Mouse (Mus musculus) heart, embryonic 15.5 days (tissue): ENCODE data around the gene Ap1ar. TPM values are rescaled to one million over a fixed set of nuclear protein-coding genes. Genes with fewer than 3 reads are reported as not detected.

Experiments
- ATAC-seq: fragments of 200-750 bp; cut with Nextera tagmentation; replicated peaks from 2 replicates; pipeline ENCODE4 v1.8.0; 2017; ENCODE audit warnings: low read depth, moderate TSS enrichment; ENCODE audit not compliant: insufficient number of reproducible peaks, insufficient read depth, low FRiP score
- H3K27ac ChIP-seq: fragments of 300-500 bp; sonication (generic); 2 replicates; pipeline ENCODE4 v1.5.1; 2015; ENCODE audit warnings: mild to moderate bottlenecking, inconsistent platforms
- H3K27me3 ChIP-seq: fragments of 300-500 bp; sonication (generic); 2 replicates; pipeline ENCODE4 v1.6.1; 2015; ENCODE audit warnings: inconsistent platforms
- H3K36me3 ChIP-seq: fragments of 300-500 bp; sonication (generic); 2 replicates; pipeline ENCODE4 v1.6.1; 2015; ENCODE audit warnings: mild to moderate bottlenecking, inconsistent platforms
- H3K4me1 ChIP-seq: fragments of 300-500 bp; sonication (generic); replicated peaks from 2 replicates; pipeline ENCODE4 v1.6.1; 2015; ENCODE audit warnings: inconsistent platforms
- H3K4me2 ChIP-seq: fragments of 300-500 bp; sonication (generic); 2 replicates; pipeline ENCODE4 v1.6.1; 2015; ENCODE audit warnings: inconsistent platforms, mild to moderate bottlenecking, moderate library complexity
- H3K4me3 ChIP-seq: fragments of 300-500 bp; sonication (generic); 2 replicates; pipeline ENCODE4 v1.5.1; 2015; ENCODE audit warnings: mild to moderate bottlenecking, inconsistent platforms
- H3K9ac ChIP-seq: fragments of 300-500 bp; sonication (generic); 2 replicates; pipeline ENCODE4 v1.6.1; 2015; ENCODE audit warnings: mild to moderate bottlenecking, inconsistent platforms
- H3K9me3 ChIP-seq: fragments of 300-500 bp; sonication (generic); replicated peaks from 2 replicates; pipeline ENCODE4 v1.6.1; 2016; ENCODE audit warnings: inconsistent platforms
- WGBS: fragments of 180-500 bp; shearing (Covaris S2); methylation state at CpG from one replicate; pipeline ENCODE4 v1.1.7; 2015; ENCODE audit warnings: mixed read lengths; 5-methylcytosine and 5-hydroxymethylcytosine counted together
- polyA plus RNA-seq: library from polyadenylated mRNA; unstranded; fragments of >200 nt; fragmentation: Nextera tagmentation; extraction: Ambion mirVana; gene quantifications from 2 replicates; pipeline ENCODE4 v1.2.1, GENCODE M21; 2015

Ap1ar gene
- 21.7 and 30.7 TPM in 2 replicates for polyA plus RNA-seq

DNA sequence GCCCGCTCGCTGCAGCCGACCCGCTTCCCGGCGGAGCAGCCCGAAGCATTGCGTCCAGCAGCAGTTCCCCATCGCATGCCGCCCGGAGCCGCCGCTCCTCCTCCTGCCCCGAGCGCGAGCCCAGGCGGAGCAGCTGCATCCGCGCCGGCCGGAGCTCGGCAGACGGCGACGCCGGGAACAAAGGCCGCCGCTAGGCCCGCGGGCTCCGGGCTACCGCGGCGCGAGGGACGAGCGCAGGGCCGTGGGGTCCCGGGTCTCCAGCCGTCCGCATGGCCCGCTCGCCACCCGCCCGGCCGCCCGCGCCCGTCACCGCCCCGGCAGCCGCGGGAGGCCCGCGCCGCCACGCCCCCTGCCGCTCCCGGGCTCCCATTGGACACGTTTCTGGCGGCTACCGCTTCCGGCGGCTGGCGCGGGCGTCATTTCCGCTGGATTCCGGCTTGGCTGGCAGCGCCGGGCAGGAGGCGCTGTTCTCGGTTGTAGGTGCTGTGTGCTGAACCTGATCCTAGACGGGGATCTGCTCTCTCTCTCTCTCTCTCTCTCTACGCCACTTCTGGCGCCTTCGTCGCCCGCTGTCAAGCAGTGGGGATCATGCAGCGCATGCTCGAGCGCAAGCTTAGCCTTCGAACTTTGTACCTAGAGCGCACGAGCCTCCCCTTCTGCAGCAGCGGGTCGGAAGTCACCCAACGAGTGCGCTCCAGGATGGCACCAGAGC lies at the start of gene Ap1ar:
TSS of gene Ap1ar (minus strand) at position 370 of the 712 bp plus-strand sequence.
- Histone ChIP-seq H3K4me1 (peaks cover 13% of the 10 kb centered on the region), H3K36me3 (no peaks in the 10 kb centered on the region), H3K4me3 (peak within 1 kb of the TSS; percentile 97), H3K9me3 (no peaks in the 10 kb centered on the region), H3K4me2 (peak within 1 kb of the TSS; percentile 88), H3K27ac (peak within 1 kb of the TSS; percentile 97), H3K9ac (peak within 1 kb of the TSS; percentile 88), H3K27me3 (peaks cover 4% of the 10 kb centered on the region; the same call in 1 of the 2 replicates)
- ATAC-seq: peak; percentile 94
- WGBS: under 1% methylated on average over 87 of the region's 89 CpGs

DNA sequence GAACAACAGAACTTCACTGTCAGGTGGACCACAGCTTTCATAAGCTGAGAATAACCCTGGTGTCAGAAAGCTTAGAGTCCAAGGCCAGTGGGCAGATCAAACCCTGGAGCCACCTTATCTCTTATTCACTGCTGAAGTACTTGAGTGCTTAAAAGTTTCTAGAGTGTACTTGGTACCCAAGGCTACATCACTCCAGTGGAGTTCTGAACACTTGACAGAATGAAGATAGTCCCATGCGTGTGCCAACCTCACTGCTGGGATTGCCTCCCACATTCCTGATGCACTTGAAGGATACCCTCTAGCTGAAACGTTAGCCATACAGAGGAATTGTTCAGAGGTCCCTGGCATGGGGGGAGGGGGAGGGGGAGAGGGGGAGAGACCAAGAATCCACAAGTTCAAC lies 44.4 kb upstream of the Ap1ar start:
- H3K36me3 ChIP-seq: no peaks in the 10 kb centered on the region
- no peak overlapping the region for H3K9ac ChIP-seq
- no peaks in the 10 kb centered on the region for H3K9me3 ChIP-seq
- peaks cover 7% of the 10 kb centered on the region for H3K4me1 ChIP-seq
- no peak overlapping the region for H3K27ac ChIP-seq
- no peaks in the 10 kb centered on the region for H3K27me3 ChIP-seq
- H3K4me2 ChIP-seq: no peak overlapping the region
- H3K4me3 ChIP-seq: no peak overlapping the region
- no peak for ATAC-seq
- 35% methylated on average over 2 of the region's 2 CpGs for WGBS

- H3K27ac ChIP-seq: no peak overlapping the region
- H3K4me2 ChIP-seq: no peak overlapping the region
- WGBS: 86% methylated on average over 3 of the region's 3 CpGs
- H3K9ac ChIP-seq: no peak overlapping the region
- H3K4me1 ChIP-seq: peaks cover 7% of the 10 kb centered on the region
- no peak overlapping the region for H3K4me3 ChIP-seq
- no peaks in the 10 kb centered on the region for H3K36me3 ChIP-seq
- no peaks in the 10 kb centered on the region for H3K27me3 ChIP-seq
- no peaks in the 10 kb centered on the region for H3K9me3 ChIP-seq
- no peak for ATAC-seq
These were observed 42.6 kb upstream of the Ap1ar start for GRCm38 (mm10) chr3:127879968-127880367.

DNA sequence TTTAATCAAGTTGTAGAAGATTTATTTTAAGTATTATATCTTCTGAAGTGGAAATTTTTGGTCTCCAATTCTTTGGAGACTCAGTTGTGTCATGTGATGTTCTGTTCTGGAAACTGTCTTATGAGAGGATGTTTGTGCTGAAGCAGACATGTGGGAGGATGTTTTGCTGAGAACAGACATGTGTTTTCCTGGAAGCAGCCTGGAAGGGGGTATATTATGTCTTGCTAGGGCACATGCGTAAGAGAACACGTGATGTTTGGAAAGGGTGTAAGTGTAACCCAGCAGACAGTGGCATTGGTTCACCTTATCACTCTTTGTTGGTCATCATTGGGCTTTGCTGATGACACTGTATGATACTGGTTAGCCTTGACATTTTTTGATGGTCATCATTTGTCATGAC lies 38.2 kb upstream of the Ap1ar start:
- H3K27me3 ChIP-seq: no peaks in the 10 kb centered on the region
- 90% methylated on average over 2 of the region's 2 CpGs for whole genome bisulfite sequencing
- ATAC-seq: no peak

GRCm38 (mm10) chr3:127875059-127875458 lies 37.7 kb upstream of the Ap1ar start:
- Histone ChIP-seq H3K4me2 (no peak overlapping the region), H3K9me3 (no peaks in the 10 kb centered on the region), H3K27me3 (no peaks in the 10 kb centered on the region), H3K27ac (no peak overlapping the region), H3K4me1 (no peaks in the 10 kb centered on the region), H3K4me3 (no peak overlapping the region), H3K36me3 (no peaks in the 10 kb centered on the region), H3K9ac (no peak overlapping the region)
- WGBS: 81% methylated on average over 7 of the region's 7 CpGs
- ATAC-seq: no peak

More for the DNA sequence above, 38.2 kb upstream of the Ap1ar start:
- H3K27ac ChIP-seq: no peak overlapping the region
- H3K36me3 ChIP-seq: no peaks in the 10 kb centered on the region
- H3K4me1 ChIP-seq: no peaks in the 10 kb centered on the region
- H3K4me3 ChIP-seq: no peak overlapping the region
- no peak overlapping the region for H3K4me2 ChIP-seq
- no peak overlapping the region for H3K9ac ChIP-seq
- H3K9me3 ChIP-seq: no peaks in the 10 kb centered on the region

DNA sequence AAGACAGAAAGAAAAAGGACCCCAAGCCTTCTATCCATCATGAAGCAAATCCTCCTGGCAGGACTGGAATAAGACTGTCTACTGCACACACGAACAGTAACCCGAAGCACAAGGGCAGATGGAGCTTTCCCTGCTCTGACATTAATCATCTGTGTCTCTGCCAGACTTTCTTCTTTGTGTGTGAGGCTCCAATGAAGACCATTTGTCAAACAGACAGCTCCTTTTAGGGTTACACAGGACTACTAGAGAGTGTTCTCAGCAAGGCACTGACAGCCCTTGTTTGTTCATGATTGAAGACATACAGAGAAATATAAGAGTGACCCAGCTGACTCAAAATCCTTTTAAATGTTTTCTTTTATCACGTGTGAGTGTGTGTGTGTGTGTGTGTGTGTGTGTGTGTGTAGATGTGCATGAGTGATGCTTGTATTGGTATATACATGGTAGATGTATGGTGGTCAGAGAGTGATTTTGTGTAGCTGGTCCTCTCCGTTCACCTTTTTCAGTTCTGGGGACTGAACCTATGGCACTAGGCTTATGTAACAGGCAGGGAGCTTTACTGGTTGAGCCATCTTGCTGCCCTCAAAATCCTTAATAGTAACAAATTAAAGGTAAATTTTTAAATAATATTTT lies 37.0 kb upstream of the Ap1ar start:
- H3K36me3 ChIP-seq: no peaks in the 10 kb centered on the region
- H3K4me1 ChIP-seq: no peaks in the 10 kb centered on the region
- WGBS: 39% methylated on average over 4 of the region's 4 CpGs
- no peaks in the 10 kb centered on the region for H3K9me3 ChIP-seq
- no peaks in the 10 kb centered on the region for H3K27me3 ChIP-seq
- H3K9ac ChIP-seq: no peak overlapping the region
- ATAC-seq: no peak
- H3K4me3 ChIP-seq: no peak overlapping the region
- no peak overlapping the region for H3K4me2 ChIP-seq
- no peak overlapping the region for H3K27ac ChIP-seq

DNA sequence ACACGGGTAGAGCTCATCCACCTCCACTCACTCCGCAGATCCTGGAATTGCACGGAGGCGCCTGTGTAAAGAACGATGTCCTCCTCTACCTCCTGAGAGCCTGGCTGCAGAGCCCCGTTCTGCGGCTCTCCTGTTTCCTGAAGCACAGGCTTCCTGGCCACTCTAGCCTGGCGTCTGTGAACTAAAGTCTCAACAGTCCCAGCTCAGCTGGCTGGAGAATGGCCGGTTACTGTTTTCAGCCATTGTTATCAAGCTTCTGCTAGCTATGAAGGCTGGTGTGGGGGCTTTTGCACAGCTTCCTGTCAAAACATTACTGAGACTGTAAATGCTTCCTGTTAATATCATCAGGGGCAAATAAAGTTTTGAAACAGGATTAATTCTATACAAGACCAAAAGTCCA lies 34.3 kb upstream of the Ap1ar start:
- Histone ChIP-seq H3K36me3 (no peaks in the 10 kb centered on the region), H3K27ac (peak overlapping the region; percentile 35; the same call in 1 of the 2 replicates), H3K4me2 (no peak overlapping the region), H3K4me3 (no peak overlapping the region), H3K9ac (no peak overlapping the region), H3K9me3 (no peaks in the 10 kb centered on the region), H3K27me3 (no peaks in the 10 kb centered on the region), H3K4me1 (no peaks in the 10 kb centered on the region)
- ATAC-seq: peak; percentile 50; the same call in 1 of the 2 replicates
- 56% methylated on average over 9 of the region's 9 CpGs for WGBS

DNA sequence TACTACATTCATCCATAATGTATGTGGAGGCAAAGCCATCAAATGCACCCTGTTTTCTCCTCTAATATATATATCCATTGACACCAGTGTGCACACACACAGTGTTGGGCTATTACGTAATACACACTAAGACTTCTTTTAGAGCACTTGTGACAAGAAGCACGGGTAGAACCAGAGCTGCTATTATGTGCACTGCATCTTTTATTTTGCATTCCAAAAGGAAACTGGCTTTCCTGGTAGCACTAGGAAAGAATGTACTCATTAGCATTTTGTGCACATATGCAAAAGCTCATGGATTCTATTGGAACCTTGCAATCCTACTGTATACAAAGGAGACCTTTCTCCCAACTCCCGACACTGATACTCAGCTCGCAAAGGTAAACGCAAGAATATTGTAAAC lies 31.6 kb upstream of the Ap1ar start:
- Histone ChIP-seq H3K36me3 (no peaks in the 10 kb centered on the region), H3K4me1 (peaks cover 5% of the 10 kb centered on the region; the same call in 1 of the 2 replicates), H3K9ac (no peak overlapping the region), H3K4me2 (no peak overlapping the region), H3K9me3 (no peaks in the 10 kb centered on the region), H3K27me3 (no peaks in the 10 kb centered on the region), H3K4me3 (no peak overlapping the region), H3K27ac (no peak overlapping the region)
- WGBS: 87% methylated on average over 5 of the region's 5 CpGs
- no peak for ATAC-seq

- no peak overlapping the region for H3K9ac ChIP-seq
- no peak overlapping the region for H3K4me3 ChIP-seq
- no peak for ATAC-seq
- H3K27ac ChIP-seq: no peak overlapping the region
- H3K4me2 ChIP-seq: no peak overlapping the region
- no peaks in the 10 kb centered on the region for H3K27me3 ChIP-seq
- no peaks in the 10 kb centered on the region for H3K36me3 ChIP-seq
- H3K9me3 ChIP-seq: no peaks in the 10 kb centered on the region
- H3K4me1 ChIP-seq: peaks cover 10% of the 10 kb centered on the region; the same call in 1 of the 2 replicates
- WGBS: 79% methylated on average over 9 of the region's 9 CpGs
These were observed 30.9 kb upstream of the Ap1ar start for GRCm38 (mm10) chr3:127868046-127868758.

GRCm38 (mm10) chr3:127864242-127864641 lies 26.9 kb upstream of the Ap1ar start:
- no peak overlapping the region for H3K27ac ChIP-seq
- H3K4me3 ChIP-seq: no peak overlapping the region
- no peaks in the 10 kb centered on the region for H3K36me3 ChIP-seq
- peaks cover 11% of the 10 kb centered on the region; the same call in 1 of the 2 replicates for H3K4me1 ChIP-seq
- no peaks in the 10 kb centered on the region for H3K27me3 ChIP-seq
- no peak for ATAC-seq
- no peak overlapping the region for H3K4me2 ChIP-seq
- H3K9ac ChIP-seq: no peak overlapping the region
- no peaks in the 10 kb centered on the region for H3K9me3 ChIP-seq
- 26% methylated on average over 2 of the region's 2 CpGs for WGBS

DNA sequence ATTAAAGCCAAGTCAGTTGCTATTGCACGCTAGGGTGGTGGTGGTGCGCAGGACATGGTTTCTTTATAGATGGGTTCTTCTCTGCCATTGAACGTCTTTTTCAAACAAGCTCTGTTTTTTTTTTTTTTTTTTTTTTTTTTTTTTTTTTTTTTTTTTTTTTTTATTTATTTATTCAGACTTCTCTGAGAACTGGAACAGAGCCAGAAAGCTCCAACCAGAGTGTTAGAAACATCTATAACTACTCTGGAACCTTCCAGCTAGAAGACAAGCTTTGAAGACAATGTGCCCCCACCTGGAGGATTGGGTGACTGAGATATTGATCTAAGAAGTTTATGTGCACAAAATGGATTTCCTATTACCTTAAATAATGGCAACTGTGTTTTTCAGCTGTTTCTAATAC lies 26.2 kb upstream of the Ap1ar start:
- peaks cover 11% of the 10 kb centered on the region; the same call in 1 of the 2 replicates for H3K4me1 ChIP-seq
- H3K27ac ChIP-seq: no peak overlapping the region
- no peaks in the 10 kb centered on the region for H3K27me3 ChIP-seq
- H3K4me2 ChIP-seq: no peak overlapping the region
- H3K36me3 ChIP-seq: no peaks in the 10 kb centered on the region
- no peak for ATAC-seq
- no peak overlapping the region for H3K9ac ChIP-seq
- 47% methylated on average over 3 of the region's 3 CpGs for WGBS
- no peaks in the 10 kb centered on the region for H3K9me3 ChIP-seq
- no peak overlapping the region for H3K4me3 ChIP-seq
